Mouse (Mus musculus) hindbrain, embryonic 15.5 days (tissue): Measurements from ENCODE around the gene Gm2974. TPM values are rescaled to one million over a fixed set of nuclear protein-coding genes. Genes with fewer than 3 reads are reported as not detected.
"Not testable (repeated sequence)": the region's sequence is repeated elsewhere in the genome, so short reads cannot be mapped to it uniquely, and the experiment has no call there.

Experiments used
- ATAC-seq: fragments of 200-750 bp; cut with Nextera tagmentation; 2 replicates; pipeline ENCODE4 v1.8.0; 2017; ENCODE audit warnings: low read depth, moderate number of reproducible peaks, moderate TSS enrichment; ENCODE audit not compliant: low FRiP score
- H3K27ac ChIP-seq: fragments of 300-500 bp; sonication (generic); replicated peaks from 2 replicates; pipeline ENCODE4 v1.5.1; 2015; ENCODE audit warnings: mild to moderate bottlenecking, inconsistent platforms
- H3K27me3 ChIP-seq: fragments of 300-500 bp; sonication (generic); 2 replicates; pipeline ENCODE4 v1.6.1; 2015; ENCODE audit warnings: control low read depth, inconsistent platforms
- H3K36me3 ChIP-seq: fragments of 300-500 bp; sonication (generic); 2 replicates; pipeline ENCODE4 v1.6.1; 2015; ENCODE audit warnings: control low read depth, inconsistent platforms
- H3K4me1 ChIP-seq: fragments of 300-500 bp; sonication (generic); replicated peaks from 2 replicates; pipeline ENCODE4 v1.6.1; 2015; ENCODE audit warnings: control low read depth, inconsistent platforms
- H3K4me2 ChIP-seq: fragments of 300-500 bp; sonication (generic); 2 replicates; pipeline ENCODE4 v1.6.1; 2015; ENCODE audit warnings: moderate library complexity, mild to moderate bottlenecking, inconsistent platforms
- H3K4me3 ChIP-seq: fragments of 300-500 bp; sonication (generic); 2 replicates; pipeline ENCODE4 v1.5.1; 2015; ENCODE audit warnings: mild to moderate bottlenecking, inconsistent platforms
- H3K9ac ChIP-seq: fragments of 300-500 bp; sonication (generic); 2 replicates; pipeline ENCODE4 v1.6.1; 2015; ENCODE audit warnings: inconsistent platforms
- H3K9me3 ChIP-seq: fragments of 300-500 bp; sonication (generic); 2 replicates; pipeline ENCODE4 v1.6.1; 2016; ENCODE audit warnings: control low read depth, inconsistent platforms
- WGBS: fragments of 180-500 bp; shearing (Covaris S2); methylation state at CpG from one replicate; pipeline ENCODE4 v1.1.7; 2015; 5-methylcytosine and 5-hydroxymethylcytosine counted together
- polyA plus RNA-seq: library from polyadenylated mRNA; unstranded; fragments of >200 nt; fragmentation: Nextera tagmentation; extraction: Ambion mirVana; gene quantifications from 2 replicates; pipeline ENCODE4 v1.2.1, GENCODE M21; 2015

Gene Gm2974
- 9.2 and 10.3 TPM in 2 replicates for polyA plus RNA-seq

DNA sequence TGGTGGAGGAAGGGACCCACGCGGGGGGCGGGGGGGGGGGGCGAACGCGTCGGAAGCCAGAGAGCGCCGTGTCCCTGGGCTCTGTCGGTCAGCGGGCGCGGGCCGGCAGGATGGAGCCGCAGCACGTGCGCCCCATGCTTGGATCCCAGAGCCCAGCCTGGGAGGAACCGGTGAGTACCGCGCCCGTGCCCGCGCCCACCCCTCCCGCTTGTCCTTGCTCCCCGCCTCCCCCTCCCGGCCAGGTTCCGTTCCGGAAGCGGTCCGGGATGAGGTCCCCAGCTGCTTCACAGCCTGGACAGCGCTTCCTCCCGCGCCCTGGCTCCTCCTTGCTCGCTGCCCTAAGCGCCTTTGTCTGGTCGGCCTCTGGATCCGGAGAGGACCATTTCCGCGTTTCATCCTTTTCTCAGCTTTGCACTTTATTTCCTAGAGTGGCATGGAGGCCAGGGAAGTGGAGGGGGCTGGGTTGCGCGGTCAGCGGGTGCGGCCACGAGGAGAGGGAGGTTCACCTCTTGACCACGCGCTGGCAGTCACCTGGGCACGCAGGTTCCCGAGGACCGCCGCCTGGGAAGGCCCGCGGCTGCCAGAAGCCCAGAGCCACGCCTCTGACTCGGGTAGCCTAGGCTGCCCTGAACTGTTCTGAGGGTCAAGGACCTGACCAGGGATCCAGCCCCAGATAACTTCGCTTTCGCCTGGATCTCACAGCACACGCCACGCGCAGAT lies at the start of gene Gm2974:
Gene Gm2974 (plus strand): TSS at position 86 of the 720 bp plus-strand sequence.
- H3K4me2 ChIP-seq, result peak within 1 kb of the TSS; percentile 65
- H3K9me3 ChIP-seq, H3K4me1 ChIP-seq, H3K36me3 ChIP-seq, H3K27me3 ChIP-seq, ATAC-seq: not testable (repeated sequence)
- WGBS, result 8% methylated on average over 47 of the region's 59 CpGs
- peak within 1 kb of the TSS; percentile 42 for H3K4me3 ChIP-seq
- H3K9ac ChIP-seq, result peak within 1 kb of the TSS; percentile 45
- H3K27ac ChIP-seq, result peak within 1 kb of the TSS; percentile 59; the same call in 1 of the 2 replicates

- not testable (repeated sequence) for ATAC-seq, H3K9me3 ChIP-seq, H3K27ac ChIP-seq, H3K4me1 ChIP-seq, H3K36me3 ChIP-seq, H3K9ac ChIP-seq, H3K4me2 ChIP-seq, H3K4me3 ChIP-seq, H3K27me3 ChIP-seq
- 96% methylated on average over 4 of the region's 4 CpGs for WGBS
These were observed 40.7 kb upstream of the Gm2974 start for GRCm38 (mm10) chr14:4141646-4142045.

DNA sequence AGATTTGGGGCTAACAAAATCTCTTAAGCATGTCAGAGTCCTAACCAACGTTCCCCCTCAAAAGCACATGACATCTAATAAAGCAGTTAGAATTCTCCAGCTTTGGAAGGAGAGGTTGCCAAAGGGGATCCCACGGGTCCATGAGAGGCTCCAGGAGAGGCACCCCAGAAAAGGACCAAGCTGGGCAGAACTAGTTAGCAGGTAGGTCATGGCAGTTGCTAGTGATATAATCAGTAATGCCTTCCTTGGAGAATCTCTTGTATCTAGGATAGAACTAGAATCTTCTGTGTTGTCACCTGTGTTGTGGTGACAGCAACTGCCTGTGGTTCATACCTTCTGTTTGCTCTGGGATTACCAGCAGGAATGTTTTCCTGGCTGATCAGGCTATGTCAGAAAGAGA lies 17.6 kb upstream of the Gm2974 start, which contains the start of gene Gm3127:
Gene Gm3127 (plus strand): TSS at position 301 of the 400 bp plus-strand sequence.
- not testable (repeated sequence) for H3K4me1 ChIP-seq, ATAC-seq, H3K9me3 ChIP-seq, H3K4me2 ChIP-seq, H3K9ac ChIP-seq, H3K27me3 ChIP-seq, H3K36me3 ChIP-seq, H3K4me3 ChIP-seq, H3K27ac ChIP-seq
- 100% methylated on average over 1 of the region's 2 CpGs for WGBS

GRCm38 (mm10) chr14:4182030-4182429 lies 346 bp upstream of the Gm2974 start:
- not testable (repeated sequence) for H3K4me1 ChIP-seq, H3K27me3 ChIP-seq, ATAC-seq, H3K9me3 ChIP-seq, H3K36me3 ChIP-seq
- Histone ChIP-seq H3K4me3 (peak overlapping the region; percentile 42), H3K27ac (peak overlapping the region; percentile 59; the same call in 1 of the 2 replicates), H3K9ac (peak overlapping the region; percentile 39), H3K4me2 (peak overlapping the region; percentile 65)
- WGBS, result 6% methylated on average over 12 of the region's 14 CpGs

DNA sequence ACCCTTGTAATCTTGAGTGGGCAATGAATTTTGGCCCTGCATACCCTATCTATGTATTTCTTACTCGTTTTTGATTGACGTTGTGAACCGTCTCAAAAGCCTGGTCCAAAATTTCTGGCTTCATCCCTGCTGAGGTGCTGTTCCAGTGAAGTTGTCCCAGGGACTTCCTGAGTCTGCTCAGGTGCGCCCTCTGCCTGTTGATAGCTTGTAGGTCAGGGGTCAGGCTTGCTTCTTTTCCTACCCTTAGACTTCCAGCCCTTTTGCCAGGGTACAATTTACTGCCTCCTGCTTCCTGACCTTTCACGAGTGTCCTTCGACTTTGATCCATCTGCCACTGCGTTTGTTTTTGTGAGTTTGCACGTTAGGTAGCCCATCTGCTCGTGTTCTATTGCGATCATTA lies 999 bp downstream of the Gm2974 start:
- not testable (repeated sequence) for H3K4me2 ChIP-seq, H3K4me3 ChIP-seq, H3K9ac ChIP-seq, H3K27me3 ChIP-seq, H3K4me1 ChIP-seq, H3K9me3 ChIP-seq, H3K36me3 ChIP-seq, ATAC-seq, H3K27ac ChIP-seq
- WGBS, result 44% methylated on average over 7 of the region's 10 CpGs

GRCm38 (mm10) chr14:4249331-4249730 lies 67.0 kb downstream of the Gm2974 start, which contains the start of gene Gm3138:
Gene Gm3138 (plus strand): TSS chr14:4249631.
- no CpG with 5 or more reads among the region's 2 CpGs for WGBS
- ATAC-seq, H3K36me3 ChIP-seq: not testable (repeated sequence)

More at GRCm38 (mm10) chr14:4249331-4249730, 67.0 kb downstream of the Gm2974 start, which contains the start of gene Gm3138:
- not testable (repeated sequence) for H3K4me3 ChIP-seq, H3K9me3 ChIP-seq, H3K9ac ChIP-seq, H3K27ac ChIP-seq, H3K4me2 ChIP-seq, H3K27me3 ChIP-seq, H3K4me1 ChIP-seq

Other genes starting within 250 kb of the Gm2974 start
- gene Gm3095, start 219.0 kb upstream of the Gm2974 start, polyA plus RNA-seq, result 0.60 and 1.8 TPM in 2 replicates
- gene Gm3099, start 184.2 kb upstream of the Gm2974 start, polyA plus RNA-seq, result 0.14 TPM in 1 of 2 replicates, not detected in the other
- gene Gm5796, start 158.6 kb upstream of the Gm2974 start, polyA plus RNA-seq, result 2.9 and 4.1 TPM in 2 replicates
- gene Gm3115, start 98.5 kb upstream of the Gm2974 start, polyA plus RNA-seq, result not detected in 2 replicates
- 3.1 and 4.7 TPM in 2 replicates for gene Gm8108, start 72.0 kb upstream of the Gm2974 start, polyA plus RNA-seq
- gene Gm3127, start 17.5 kb upstream of the Gm2974 start, polyA plus RNA-seq, result not detected in 2 replicates
- not detected in 2 replicates for gene Gm3138, start 67.1 kb downstream of the Gm2974 start, polyA plus RNA-seq
- 0.13 TPM in 1 of 2 replicates, not detected in the other for gene Gm3149, start 134.7 kb downstream of the Gm2974 start, polyA plus RNA-seq
- 6.7 and 7.4 TPM in 2 replicates for gene 2610042L04Rik, start 152.2 kb downstream of the Gm2974 start, polyA plus RNA-seq
- not detected in 2 replicates for gene Gm3159, start 214.9 kb downstream of the Gm2974 start, polyA plus RNA-seq
- gene Gm3164, start 232.9 kb downstream of the Gm2974 start, polyA plus RNA-seq, result 5.5 and 7.2 TPM in 2 replicates
- 2.0 and 3.5 TPM in 2 replicates for gene Gm3173, start 248.4 kb downstream of the Gm2974 start, polyA plus RNA-seq